Mouse (Mus musculus) adipocyte (in vitro differentiated cells): ENCODE measurements around the gene Wfdc17.

Experiments
- DNase-seq: peaks from one replicate; pipeline ENCODE4 v3.0.0-alpha.2; 2016; ENCODE audit warnings: low spot score

Gene Wfdc17

DNA sequence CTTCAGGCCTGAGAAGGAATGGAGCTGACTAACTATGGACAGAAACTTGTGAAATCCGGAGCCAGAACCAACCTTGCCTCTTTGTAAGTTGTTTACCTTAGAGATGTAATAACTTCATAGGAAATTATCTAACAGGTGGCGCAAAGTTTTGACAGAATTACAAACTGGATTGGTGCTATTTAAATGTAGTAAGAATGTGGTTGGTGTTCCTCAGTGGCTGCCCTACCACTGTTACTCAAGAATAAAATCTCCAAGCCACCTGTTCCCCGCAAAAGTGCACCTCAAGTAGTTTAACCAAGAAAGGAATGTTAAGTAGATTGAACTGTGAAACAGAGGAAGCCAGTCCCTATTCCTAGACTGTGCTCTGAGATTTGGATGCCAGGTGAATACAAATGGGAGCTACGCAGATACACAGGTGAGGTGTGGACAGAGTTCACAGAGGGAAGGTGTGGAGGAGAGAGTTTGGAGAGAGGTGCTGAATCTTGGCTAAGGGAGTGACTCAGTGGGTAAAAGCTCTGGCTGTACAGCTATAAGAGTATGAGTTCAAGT, 36.7 kb downstream of the Wfdc17 start:
- no peak for DNase-seq

DNA sequence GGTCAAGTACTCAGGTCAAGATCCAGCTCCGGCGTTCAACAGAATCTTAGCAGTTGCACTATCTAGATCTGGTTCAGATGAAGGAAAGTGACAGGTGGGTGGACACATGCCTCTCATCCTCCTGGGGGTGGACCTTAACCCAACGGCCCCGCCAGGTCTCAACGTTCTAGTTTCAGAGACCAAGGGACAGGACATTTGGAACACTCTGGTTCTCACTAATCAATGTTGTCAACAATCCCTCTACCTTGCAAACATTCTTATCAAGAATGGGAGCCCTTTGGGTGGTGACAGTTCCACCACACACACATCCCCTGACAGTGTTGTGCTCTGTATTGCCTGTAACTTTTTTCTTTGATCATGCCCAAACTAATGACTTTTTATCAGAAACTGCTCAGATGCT, 38.0 kb downstream of the Wfdc17 start:
- DNase-seq = no peak

DNA sequence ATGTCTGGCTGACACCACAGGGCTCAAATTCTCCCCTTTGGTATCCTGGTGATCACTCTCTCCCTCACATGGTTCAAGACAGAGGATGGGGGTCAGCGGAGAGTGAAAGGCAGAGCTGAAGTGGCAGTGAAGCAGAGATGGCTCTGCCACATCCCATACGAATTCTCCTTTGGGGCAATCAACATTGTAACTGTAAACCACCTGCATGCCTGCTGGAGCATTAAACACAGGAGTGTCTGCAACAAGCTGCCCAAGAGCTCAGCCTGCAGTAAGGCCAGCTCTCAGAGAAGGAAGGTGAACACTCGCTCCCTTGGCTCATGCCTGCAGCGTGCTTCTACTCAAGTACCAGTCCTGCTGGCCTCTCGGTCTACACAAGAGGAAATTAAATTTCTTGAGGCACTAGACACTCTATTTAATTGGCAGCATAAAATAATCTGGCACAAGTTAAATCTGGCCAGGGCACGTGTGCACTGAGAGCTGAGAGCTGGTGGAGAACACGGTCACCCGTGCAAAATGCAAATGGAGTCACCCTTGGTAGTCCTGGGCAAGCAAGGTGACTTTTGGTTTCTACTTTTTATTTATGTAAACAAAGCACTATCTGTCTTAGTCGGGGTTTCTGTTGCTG, 39.1 kb downstream of the Wfdc17 start:
- no peak for DNase-seq

DNA sequence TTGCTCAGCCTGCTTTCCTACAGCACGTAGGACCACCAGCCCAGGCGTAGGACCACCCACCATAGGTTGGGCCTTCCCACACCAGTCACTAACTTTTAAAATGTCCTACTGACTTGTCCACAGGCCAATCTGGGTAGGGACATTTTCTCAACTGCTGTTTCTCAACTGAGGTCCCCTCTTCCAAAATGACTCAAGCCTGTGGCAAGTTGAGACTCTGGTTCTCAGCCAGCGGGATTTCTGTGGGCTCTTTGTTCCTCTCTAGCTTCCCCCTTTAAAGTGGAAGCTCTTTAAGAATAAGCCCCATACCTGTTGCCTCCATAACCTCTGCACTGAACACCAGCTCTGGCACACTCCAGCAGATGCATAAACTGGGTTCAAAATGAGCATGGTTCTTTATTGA, 39.7 kb downstream of the Wfdc17 start:
- DNase-seq = peak; percentile 32

GRCm38 (mm10) chr11:83746152-83746551, 42.4 kb downstream of the Wfdc17 start:
- DNase-seq = no peak

DNA sequence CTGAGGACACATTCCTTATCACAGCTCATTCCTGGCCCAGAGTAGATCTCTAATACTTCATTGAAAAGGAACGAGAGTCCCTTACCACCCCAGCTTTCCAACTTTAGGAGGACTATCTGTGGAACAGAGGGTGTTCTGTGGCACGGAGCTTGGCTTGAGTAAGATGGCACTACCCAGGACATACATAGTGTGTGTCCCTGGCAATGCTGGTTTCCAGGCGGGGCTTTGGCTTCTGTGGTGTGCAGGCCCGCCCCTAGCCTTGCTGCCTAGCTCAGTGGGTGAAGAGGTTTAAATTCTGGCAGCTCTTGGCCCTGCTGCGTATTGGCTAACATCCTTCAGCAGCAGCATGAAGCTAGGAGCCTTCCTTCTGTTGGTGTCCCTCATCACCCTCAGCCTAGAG, 42.9 kb downstream of the Wfdc17 start, which contains the start of gene Wfdc21:
Wfdc21 (plus strand) TSS at position 260 of the 400 bp plus-strand sequence.
- DNase-seq = peak; percentile 65

- peak; percentile 69 for DNase-seq
Observed at GRCm38 (mm10) chr11:83747376-83748265, 43.8 kb downstream of the Wfdc17 start.

DNA sequence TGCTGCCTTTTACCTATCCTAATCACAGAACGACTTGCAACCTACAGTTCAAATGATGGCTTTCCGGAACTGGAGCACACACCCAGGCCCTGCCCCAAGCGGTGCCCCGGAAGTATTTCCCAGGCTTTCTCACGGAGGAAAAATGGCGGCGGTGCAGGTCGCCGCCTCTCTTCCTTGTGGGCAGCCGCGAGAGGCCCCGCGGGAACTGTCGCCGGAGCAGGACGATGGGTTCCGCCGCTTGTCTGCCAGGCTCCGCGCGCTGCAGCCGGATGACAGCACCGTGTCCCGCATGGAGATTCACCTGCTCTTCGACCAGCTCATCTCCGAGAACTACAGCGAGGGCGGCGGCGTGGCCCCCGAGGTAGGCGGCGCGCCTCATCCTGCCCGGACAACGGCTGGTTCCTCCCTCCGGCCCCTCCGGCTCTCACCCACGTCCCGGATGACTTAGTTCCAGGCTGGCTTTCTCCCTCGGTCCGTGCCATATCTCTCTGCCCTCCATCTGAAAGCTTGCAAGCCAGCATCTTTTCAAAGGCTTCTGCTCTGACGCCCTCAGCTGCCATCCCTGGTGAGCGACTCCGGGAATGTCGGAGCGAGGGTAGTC, 49.9 kb downstream of the Wfdc17 start, which contains the start of gene Heatr6:
Heatr6 (plus strand) TSS at position 116 of the 601 bp plus-strand sequence.
- peak; percentile 96 for DNase-seq

DNA sequence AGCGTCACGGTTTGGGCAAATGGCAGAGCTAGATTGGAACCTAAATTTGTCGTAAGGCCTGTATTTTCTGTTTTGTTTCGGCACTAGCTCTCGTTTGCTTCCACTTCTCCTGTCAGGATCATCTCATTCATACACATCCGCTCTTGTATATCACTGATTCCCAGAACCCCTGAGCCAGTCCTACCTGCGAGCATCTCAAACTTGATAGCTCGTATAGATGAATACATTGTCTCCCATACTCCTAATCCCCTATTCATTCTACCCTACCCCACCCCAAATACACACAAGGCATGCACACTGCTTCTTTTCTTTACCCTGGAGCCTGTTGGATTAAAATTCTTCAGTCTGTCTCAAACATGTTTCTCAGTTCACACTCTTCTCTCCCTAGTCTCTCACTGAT, 50.4 kb downstream of the Wfdc17 start:
- no peak for DNase-seq
